Comparison of ENCODE assay signal across 8 mouse cellular contexts in the genomic region with DNA sequence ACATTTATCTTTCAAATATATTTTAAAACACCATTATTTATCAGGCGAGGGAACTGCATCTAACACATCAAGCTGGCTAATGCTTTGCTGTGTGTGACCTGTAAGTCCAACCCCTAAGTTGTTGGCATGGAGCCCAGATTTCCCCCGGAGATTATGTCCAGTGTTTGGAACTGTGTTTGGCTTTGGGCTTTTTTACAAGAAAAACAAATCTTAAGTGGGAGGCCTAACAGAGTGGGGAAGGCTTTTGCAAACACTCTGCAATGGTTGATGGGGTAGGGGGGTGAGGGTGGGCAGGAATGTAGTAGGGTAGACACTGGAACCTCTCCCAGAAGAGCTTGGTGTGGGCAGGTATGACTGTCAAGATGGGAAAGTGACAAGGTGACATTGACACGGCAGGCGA.
DNase-seq lines count a peak whose midpoint lies in the region; ATAC-seq lines count a peak whose summit lies in the region.

No protein-coding gene starts in this region.

- H3K36me3 ChIP-seq in forebrain, embryonic 14.5 days (ENCODE audit: control insufficient read depth, insufficient read depth, low read length) = peaks cover 63% of the 10 kb centered on the region
- no peaks in the 10 kb centered on the region for H3K36me3 ChIP-seq in kidney, embryonic 16.5 days (ENCODE audit: insufficient read depth, low read length)
- H3K36me3 ChIP-seq in neural tube, embryonic 13.5 days = peaks cover 64% of the 10 kb centered on the region
- peaks cover 7% of the 10 kb centered on the region; the same call in 1 of the 2 replicates for H3K36me3 ChIP-seq in heart, embryonic 10.5 days

- H3K4me1 ChIP-seq in forebrain, embryonic 14.5 days (ENCODE audit: control insufficient read depth, insufficient read depth, low read length) = peaks cover 11% of the 10 kb centered on the region
- peaks cover 24% of the 10 kb centered on the region for H3K4me1 ChIP-seq in kidney, embryonic 16.5 days (ENCODE audit: insufficient read depth, low read length)
- peaks cover 45% of the 10 kb centered on the region for H3K4me1 ChIP-seq in neural tube, embryonic 13.5 days (replicated peaks)
- H3K4me1 ChIP-seq in heart, embryonic 10.5 days = peaks cover 5% of the 10 kb centered on the region; the same call in 1 of the 2 replicates

- peak; percentile 41 for DNase-seq in right cerebral cortex, postnatal 4 days
- DNase-seq in right cerebral cortex, postnatal 14 days = no peak
- DNase-seq in forebrain, embryonic 14.5 days (ENCODE audit: low spot score) = peak; percentile 84
- DNase-seq in heart, embryonic 10.5 days (ENCODE audit: low spot score) = no peak
- DNase-seq in layer of hippocampus, adult 8-10 months (ENCODE audit: low spot score in 2 of 2) = no peak

- H3K27ac ChIP-seq in forebrain, embryonic 14.5 days (ENCODE audit: low read depth, low read length) = peak overlapping the region; percentile 29; the same call in 1 of the 2 replicates
- peak overlapping the region; percentile 48 for H3K27ac ChIP-seq in kidney, embryonic 16.5 days (ENCODE audit: low read length)
- H3K27ac ChIP-seq in neural tube, embryonic 13.5 days (replicated peaks) = peak overlapping the region; percentile 78
- H3K27ac ChIP-seq in heart, embryonic 10.5 days = no peak overlapping the region

- H3K4me2 ChIP-seq in forebrain, embryonic 14.5 days (ENCODE audit: low read length) = no peak overlapping the region
- no peak overlapping the region for H3K4me2 ChIP-seq in kidney, embryonic 16.5 days (replicated peaks; ENCODE audit: low read depth, low read length)
- no peak overlapping the region for H3K4me2 ChIP-seq in neural tube, embryonic 13.5 days

- ATAC-seq in forebrain, embryonic 14.5 days = peak; percentile 67; the same call in 1 of the 2 replicates
- peak; percentile 89 for ATAC-seq in kidney, embryonic 16.5 days (ENCODE audit: low FRiP score, low TSS enrichment)
- peak; percentile 37; the same call in 1 of the 2 replicates for ATAC-seq in neural tube, embryonic 13.5 days (ENCODE audit: low read depth)
- ATAC-seq in granulocyte monocyte progenitor cell, adult 5-6 weeks (replicated peaks; ENCODE audit: poor library complexity, severe bottlenecking) = no peak

- no peaks in the 10 kb centered on the region for H3K9me3 ChIP-seq in forebrain, embryonic 14.5 days (replicated peaks; ENCODE audit: control insufficient read depth, low read length)
- H3K9me3 ChIP-seq in kidney, embryonic 16.5 days (ENCODE audit: low read length) = no peaks in the 10 kb centered on the region
- no peaks in the 10 kb centered on the region for H3K9me3 ChIP-seq in neural tube, embryonic 13.5 days
- no peaks in the 10 kb centered on the region for H3K9me3 ChIP-seq in heart, embryonic 10.5 days

- no peak overlapping the region for H3K4me3 ChIP-seq in forebrain, embryonic 14.5 days (ENCODE audit: low read depth, low read length)
- no peak overlapping the region for H3K4me3 ChIP-seq in kidney, embryonic 16.5 days (ENCODE audit: low read length)
- H3K4me3 ChIP-seq in neural tube, embryonic 13.5 days = no peak overlapping the region
- H3K4me3 ChIP-seq in heart, embryonic 10.5 days = no peak overlapping the region

- H3K9ac ChIP-seq in forebrain, embryonic 14.5 days (ENCODE audit: low read length) = no peak overlapping the region
- H3K9ac ChIP-seq in kidney, embryonic 16.5 days (replicated peaks; ENCODE audit: low read length) = no peak overlapping the region
- H3K9ac ChIP-seq in neural tube, embryonic 13.5 days = no peak overlapping the region

- no peaks in the 10 kb centered on the region for H3K27me3 ChIP-seq in forebrain, embryonic 14.5 days (replicated peaks; ENCODE audit: control insufficient read depth, insufficient read depth, low read length)
- H3K27me3 ChIP-seq in kidney, embryonic 16.5 days (ENCODE audit: insufficient read depth, low read length) = no peaks in the 10 kb centered on the region
- no peaks in the 10 kb centered on the region for H3K27me3 ChIP-seq in neural tube, embryonic 13.5 days
- H3K27me3 ChIP-seq in heart, embryonic 10.5 days (ENCODE audit: insufficient read depth, poor library complexity, severe bottlenecking) = no peaks in the 10 kb centered on the region

- 49% methylated on average over 4 of the region's 4 CpGs for WGBS in forebrain, embryonic 14.5 days
- 6% methylated on average over 4 of the region's 4 CpGs for WGBS in kidney, embryonic 16.5 days
- 43% methylated on average over 4 of the region's 4 CpGs for WGBS in neural tube, embryonic 13.5 days
- 56% methylated on average over 4 of the region's 4 CpGs for WGBS in heart, embryonic 10.5 days

Comparison
In these comparisons a context has a peak if more than half of its experiments do, and no peak if none do; other contexts are left out.
1. DNase-seq: peak in right cerebral cortex, postnatal 4 days (single experiment) and forebrain, embryonic 14.5 days (single experiment); none in right cerebral cortex, postnatal 14 days (single experiment), heart, embryonic 10.5 days (single experiment) and layer of hippocampus, adult 8-10 months (0 of 2).